Mouse (Mus musculus) kidney, postnatal 0 days (tissue): Measurements from ENCODE around the gene Eef2. TPM values are rescaled to one million over a fixed set of nuclear protein-coding genes. Genes with fewer than 3 reads are reported as not detected.
A peak's percentile ranks its signal among the peaks of the same experiment; 100 is the strongest.

Experiments
- ATAC-seq: fragments of 200-750 bp; cut with Nextera tagmentation; replicated peaks from 2 replicates; pipeline ENCODE4 v1.8.0; 2017; ENCODE audit warnings: low read depth, moderate number of reproducible peaks, moderate TSS enrichment, moderate library complexity; ENCODE audit not compliant: low FRiP score
- DNase-seq: peaks from one replicate; pipeline ENCODE4 v3.0.0-alpha.2; 2016; ENCODE audit warnings: low spot score
- H3K27ac ChIP-seq: fragments of 300-500 bp; sonication (generic); 2 replicates; pipeline ENCODE4 v1.5.1; 2014; ENCODE audit warnings: mild to moderate bottlenecking
- H3K27me3 ChIP-seq: fragments of 300-500 bp; sonication (generic); 2 replicates; pipeline ENCODE4 v1.6.1; 2014; ENCODE audit warnings: low read length, mixed read lengths; ENCODE audit not compliant: insufficient read depth
- H3K36me3 ChIP-seq: fragments of 300-500 bp; sonication (generic); 2 replicates; pipeline ENCODE4 v1.6.1; 2014; ENCODE audit warnings: low read length, mixed read lengths; ENCODE audit not compliant: insufficient read depth
- H3K4me1 ChIP-seq: fragments of 300-500 bp; sonication (generic); replicated peaks from 2 replicates; pipeline ENCODE4 v1.6.1; 2014; ENCODE audit warnings: antibody characterized with exemption, low read length, mixed read lengths; ENCODE audit not compliant: insufficient read depth
- H3K4me2 ChIP-seq: fragments of 300-500 bp; sonication (generic); 2 replicates; pipeline ENCODE4 v1.6.1; 2014; ENCODE audit warnings: mild to moderate bottlenecking, low read length, moderate library complexity, mixed read lengths
- H3K4me3 ChIP-seq: fragments of 300-500 bp; sonication (generic); replicated peaks from 2 replicates; pipeline ENCODE4 v1.5.1; 2014; ENCODE audit warnings: low read depth, low read length
- H3K9ac ChIP-seq: fragments of 300-500 bp; sonication (generic); 2 replicates; pipeline ENCODE4 v1.6.1; 2014; ENCODE audit warnings: low read depth, low read length
- H3K9me3 ChIP-seq: fragments of 300-500 bp; sonication (generic); replicated peaks from 2 replicates; pipeline ENCODE4 v1.6.1; 2016; ENCODE audit warnings: low read length, inconsistent platforms, mixed read lengths
- CTCF ChIP-seq: IDR thresholded peaks from 2 replicates; pipeline ENCODE4 v1.5.1; 2016; ENCODE audit warnings: antibody characterized with exemption, low read depth, mild to moderate bottlenecking, moderate library complexity
- WGBS: fragments of 180-500 bp; shearing (Covaris S2); extraction: QIAGEN DNeasy Blood & Tissue Kit; methylation state at CpG from one replicate; pipeline ENCODE4 v1.1.7; 2014; 5-methylcytosine and 5-hydroxymethylcytosine counted together
- polyA plus RNA-seq: library from polyadenylated mRNA; unstranded; fragments of >200 nt; fragmentation: Nextera tagmentation; extraction: Ambion mirVana; gene quantifications from 2 replicates; pipeline ENCODE4 v1.2.1, GENCODE M21; 2015

Eef2 gene
- polyA plus RNA-seq, result 560 and 590 TPM in 2 replicates

- H3K36me3 ChIP-seq, result peaks cover 38% of the 10 kb centered on the region
- no peaks in the 10 kb centered on the region for H3K27me3 ChIP-seq
- H3K27ac ChIP-seq, result peak within 1 kb of the TSS; percentile 91
- no peak for TF ChIP-seq CTCF
- H3K4me1 ChIP-seq, result peaks cover 8% of the 10 kb centered on the region; the same call in 1 of the 2 replicates
- peak within 1 kb of the TSS; percentile 98 for H3K9ac ChIP-seq
- no peaks in the 10 kb centered on the region for H3K9me3 ChIP-seq
- peak; percentile 81 for ATAC-seq
- peak; percentile 98 for DNase-seq
- H3K4me2 ChIP-seq, result peak within 1 kb of the TSS; percentile 86
- peak within 1 kb of the TSS; percentile 92 for H3K4me3 ChIP-seq
- WGBS, result under 1% methylated on average over 77 of the region's 77 CpGs
Observed at GRCm38 (mm10) chr10:81176466-81177271, at the start of gene Eef2. Eef2 (plus strand) TSS chr10:81176631.

- Histone ChIP-seq H3K27ac (no peak overlapping the region), H3K4me3 (peak overlapping the region; percentile 4; the same call in 1 of the 2 replicates), H3K27me3 (no peaks in the 10 kb centered on the region), H3K4me1 (no peaks in the 10 kb centered on the region; the same call in 1 of the 2 replicates), H3K36me3 (no peaks in the 10 kb centered on the region), H3K9me3 (no peaks in the 10 kb centered on the region), H3K9ac (no peak overlapping the region), H3K4me2 (peak overlapping the region; percentile 100)
- 7% methylated on average over 13 of the region's 16 CpGs for whole genome bisulfite sequencing
- TF ChIP-seq CTCF, result no peak
- ATAC-seq (no peak), DNase-seq (peak; percentile 28)
Observed at GRCm38 (mm10) chr10:81134181-81134587, 42.2 kb upstream of the Eef2 start.

- no peaks in the 10 kb centered on the region for H3K27me3 ChIP-seq
- no peaks in the 10 kb centered on the region for H3K9me3 ChIP-seq
- H3K9ac ChIP-seq, result peak within 1 kb of the TSS; percentile 99
- 2% methylated on average over 39 of the region's 41 CpGs for WGBS
- peak; percentile 45 for DNase-seq
- peaks cover 6% of the 10 kb centered on the region; the same call in 1 of the 2 replicates for H3K4me1 ChIP-seq
- ATAC-seq, result no peak
- no peaks in the 10 kb centered on the region for H3K36me3 ChIP-seq
- peak within 1 kb of the TSS; percentile 100 for H3K27ac ChIP-seq
- peak within 1 kb of the TSS; percentile 99 for H3K4me3 ChIP-seq
- no peak for TF ChIP-seq CTCF
- peak within 1 kb of the TSS; percentile 100 for H3K4me2 ChIP-seq
Observed at GRCm38 (mm10) chr10:81134966-81135681, 41.3 kb upstream of the Eef2 start, which contains the start of gene Zbtb7a. Zbtb7a (plus strand) TSS chr10:81135220.

DNA sequence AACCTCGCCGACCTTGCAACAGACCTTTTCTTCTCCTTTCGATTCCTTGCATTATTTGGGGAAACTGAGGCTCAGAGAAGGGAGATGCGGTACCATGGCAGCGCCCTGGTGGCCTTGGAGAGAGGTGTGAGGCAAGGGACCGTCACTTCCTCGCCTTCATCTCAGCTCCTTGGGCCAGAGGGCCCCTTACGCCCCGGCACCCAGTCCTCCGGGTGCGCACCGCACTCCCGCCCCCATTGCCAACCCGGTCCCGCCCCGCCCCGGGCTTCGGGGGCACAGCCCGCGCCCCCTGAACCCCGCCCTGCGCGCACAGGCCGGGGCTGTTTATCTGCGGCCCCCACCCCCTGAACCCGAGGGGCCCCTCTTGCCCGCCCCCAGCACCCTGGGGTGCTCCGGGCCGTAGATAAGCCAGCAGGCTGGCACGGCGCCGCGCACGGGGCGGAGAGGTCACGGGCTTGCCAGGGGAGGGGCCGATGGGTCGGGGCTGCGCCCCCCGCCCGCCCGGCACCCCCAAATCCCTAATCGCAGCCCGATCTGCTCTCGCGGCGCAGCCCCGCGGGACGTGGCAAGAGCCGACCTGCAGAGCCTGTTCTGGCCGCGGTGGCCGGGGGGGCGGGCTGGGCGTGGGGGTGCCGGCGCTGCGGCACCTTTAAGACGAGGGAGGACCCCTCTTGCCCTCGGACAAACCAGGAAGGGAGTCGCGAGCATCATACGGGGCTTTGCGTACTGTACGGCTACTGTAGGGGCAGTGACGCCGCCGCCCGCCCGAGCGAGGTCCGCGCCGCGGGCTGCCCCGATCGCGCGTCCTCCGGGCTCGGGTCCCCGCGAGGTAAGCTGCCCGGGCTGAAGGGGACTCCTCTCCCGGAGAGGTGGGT, 40.4 kb upstream of the Eef2 start:
- Histone ChIP-seq H3K9ac (peak overlapping the region; percentile 99), H3K9me3 (no peaks in the 10 kb centered on the region), H3K27me3 (no peaks in the 10 kb centered on the region), H3K4me2 (peak overlapping the region; percentile 100), H3K4me1 (peaks cover 16% of the 10 kb centered on the region), H3K27ac (peak overlapping the region; percentile 100), H3K4me3 (peak overlapping the region; percentile 99), H3K36me3 (no peaks in the 10 kb centered on the region)
- no peak for TF ChIP-seq CTCF
- DNase-seq (peak; percentile 92), ATAC-seq (peak; percentile 8)
- WGBS, result under 1% methylated on average over 76 of the region's 86 CpGs

- TF ChIP-seq CTCF, result no peak
- Histone ChIP-seq H3K9ac (peak overlapping the region; percentile 99), H3K27me3 (no peaks in the 10 kb centered on the region), H3K9me3 (no peaks in the 10 kb centered on the region), H3K27ac (peak overlapping the region; percentile 100), H3K4me3 (peak overlapping the region; percentile 99), H3K4me1 (peaks cover 20% of the 10 kb centered on the region), H3K4me2 (peak overlapping the region; percentile 100), H3K36me3 (no peaks in the 10 kb centered on the region)
- DNase-seq (no peak), ATAC-seq (peak; percentile 37)
- WGBS, result under 1% methylated on average over 44 of the region's 50 CpGs
Observed at GRCm38 (mm10) chr10:81136706-81137231, 39.7 kb upstream of the Eef2 start.
